ENCODE assay signal across 18 mouse cellular contexts in genomic region chrX:85199398-85199797, GRCm38 (mm10). TPM values are rescaled to one million over a fixed set of nuclear protein-coding genes. Genes with fewer than 3 reads are reported as not detected.
DNase-seq lines count a peak whose midpoint lies in the region; ATAC-seq and TF ChIP-seq lines count a peak whose summit lies in the region.
"Had no signal": no experiment of that assay in that cellular context is flagged by ENCODE, and none has a peak within 500 bp of the region (broad histone marks: within the 10 kb centered on the region; RNA-seq: fewer than 3 reads in every experiment).

No protein-coding gene starts in this region.

- no peak overlapping the region for H3K4me2 ChIP-seq in forebrain, embryonic 14.5 days (ENCODE audit: low read length)
- no peak overlapping the region for H3K4me2 ChIP-seq in forebrain, embryonic 11.5 days (ENCODE audit: low read depth, low read length, severe bottlenecking)
- H3K4me2 ChIP-seq in hindbrain, embryonic 16.5 days (ENCODE audit: low read length): no peak overlapping the region
- H3K4me2 ChIP-seq: intestine, embryonic 15.5 days; midbrain, embryonic 12.5 days had no signal

- TF ChIP-seq POLR2A in brain, embryonic 14.5 days (IDR thresholded peaks at IDR 0.05; ENCODE audit: borderline replicate concordance, extremely low read depth, insufficient read depth, insufficient read length, poor library complexity, severe bottlenecking): no peak

- ATAC-seq in forebrain, embryonic 14.5 days: peak; percentile 89
- no peak for ATAC-seq in forebrain, embryonic 11.5 days (replicated peaks; ENCODE audit: low FRiP score)
- peak; percentile 81 for ATAC-seq in hindbrain, embryonic 16.5 days
- ATAC-seq: intestine, embryonic 15.5 days had no signal

- no peaks in the 10 kb centered on the region for H3K4me1 ChIP-seq in forebrain, embryonic 14.5 days (ENCODE audit: control insufficient read depth, insufficient read depth, low read length)
- no peaks in the 10 kb centered on the region for H3K4me1 ChIP-seq in forebrain, embryonic 11.5 days (replicated peaks; ENCODE audit: control insufficient read depth, insufficient read depth, low read length)
- no peaks in the 10 kb centered on the region for H3K4me1 ChIP-seq in hindbrain, embryonic 16.5 days (ENCODE audit: control insufficient read depth, insufficient read depth, low read depth, low read length)
- H3K4me1 ChIP-seq: intestine, embryonic 15.5 days; midbrain, embryonic 12.5 days had no signal

- peak; percentile 78 for DNase-seq in forebrain, embryonic 14.5 days (ENCODE audit: low spot score)
- DNase-seq in forebrain, embryonic 11.5 days (ENCODE audit: low spot score): no peak
- DNase-seq in layer of hippocampus, adult 9-10 months (ENCODE audit: low spot score): peak; percentile 11
- no peak for DNase-seq in layer of hippocampus, postnatal 25 days (ENCODE audit: extremely low spot score in 1 of 2, low spot score in 1 of 2)
- peak; percentile 83 for DNase-seq in brain, embryonic 14.5 days (ENCODE audit: low read depth)
- DNase-seq in thymus, postnatal 25 days: no peak
- DNase-seq: adrenal gland, postnatal 10 days; heart, postnatal 10 days; kidney, postnatal 4 days had no signal

- H3K27ac ChIP-seq in forebrain, embryonic 14.5 days (ENCODE audit: low read depth, low read length): no peak overlapping the region
- H3K27ac ChIP-seq in forebrain, embryonic 11.5 days (ENCODE audit: low read depth, low read length): no peak overlapping the region
- no peak overlapping the region for H3K27ac ChIP-seq in hindbrain, embryonic 16.5 days (ENCODE audit: low read depth, low read length)
- H3K27ac ChIP-seq: intestine, embryonic 15.5 days; liver, embryonic 14.5 days; midbrain, embryonic 12.5 days had no signal

- 60% methylated on average over 3 of the region's 3 CpGs for WGBS in forebrain, embryonic 14.5 days
- 91% methylated on average over 3 of the region's 3 CpGs for WGBS in forebrain, embryonic 11.5 days
- 67% methylated on average over 3 of the region's 3 CpGs for WGBS in hindbrain, embryonic 16.5 days

- no peaks in the 10 kb centered on the region for H3K36me3 ChIP-seq in forebrain, embryonic 14.5 days (ENCODE audit: control insufficient read depth, insufficient read depth, low read length)
- H3K36me3 ChIP-seq in forebrain, embryonic 11.5 days (ENCODE audit: control insufficient read depth, insufficient read depth, low read length): no peaks in the 10 kb centered on the region
- H3K36me3 ChIP-seq in hindbrain, embryonic 16.5 days (ENCODE audit: control insufficient read depth, insufficient read depth, low read length): no peaks in the 10 kb centered on the region
- H3K36me3 ChIP-seq: G1E; intestine, embryonic 15.5 days; midbrain, embryonic 12.5 days had no signal

- TF ChIP-seq CTCF in brain, embryonic 14.5 days (IDR thresholded peaks at IDR 0.05; ENCODE audit: borderline replicate concordance, extremely low read depth, insufficient read depth, insufficient read length): no peak

- H3K9me3 ChIP-seq in forebrain, embryonic 14.5 days (replicated peaks; ENCODE audit: control insufficient read depth, low read length): no peaks in the 10 kb centered on the region
- H3K9me3 ChIP-seq in forebrain, embryonic 11.5 days (ENCODE audit: control insufficient read depth, low read length): no peaks in the 10 kb centered on the region
- H3K9me3 ChIP-seq in hindbrain, embryonic 16.5 days (ENCODE audit: control insufficient read depth, low read length): no peaks in the 10 kb centered on the region
- H3K9me3 ChIP-seq: G1E; intestine, embryonic 15.5 days; midbrain, embryonic 12.5 days had no signal

- H3K9ac ChIP-seq in forebrain, embryonic 14.5 days (ENCODE audit: low read length): no peak overlapping the region
- H3K9ac ChIP-seq in forebrain, embryonic 11.5 days (ENCODE audit: low read length): no peak overlapping the region
- no peak overlapping the region for H3K9ac ChIP-seq in hindbrain, embryonic 16.5 days (ENCODE audit: low read depth, low read length)
- H3K9ac ChIP-seq: intestine, embryonic 15.5 days; liver, embryonic 14.5 days; midbrain, embryonic 12.5 days had no signal

- no peaks in the 10 kb centered on the region for H3K27me3 ChIP-seq in forebrain, embryonic 14.5 days (replicated peaks; ENCODE audit: control insufficient read depth, insufficient read depth, low read length)
- H3K27me3 ChIP-seq in forebrain, embryonic 11.5 days (ENCODE audit: control insufficient read depth, insufficient read depth, low read length): no peaks in the 10 kb centered on the region
- H3K27me3 ChIP-seq in hindbrain, embryonic 16.5 days (replicated peaks; ENCODE audit: control insufficient read depth, insufficient read depth, low read length): no peaks in the 10 kb centered on the region
- H3K27me3 ChIP-seq: intestine, embryonic 15.5 days; midbrain, embryonic 12.5 days had no signal

- H3K4me3 ChIP-seq in forebrain, embryonic 14.5 days (ENCODE audit: low read depth, low read length): no peak overlapping the region
- no peak overlapping the region for H3K4me3 ChIP-seq in forebrain, embryonic 11.5 days (ENCODE audit: low read depth, low read length)
- no peak overlapping the region for H3K4me3 ChIP-seq in hindbrain, embryonic 16.5 days (ENCODE audit: low read length)
- H3K4me3 ChIP-seq: intestine, embryonic 15.5 days; midbrain, embryonic 12.5 days had no signal

RNA-seq across cellular contexts. Expression of gene Fthl17a, which starts 50.1 kb away (rescaled TPM):
- not detected in 2 replicates for polyA plus RNA-seq in forebrain, embryonic 14.5 days (2014; fragmentation: Nextera tagmentation; extraction: Ambion mirVana)
- not detected in 2 replicates for polyA plus RNA-seq in forebrain, embryonic 11.5 days (2014; fragmentation: Nextera tagmentation; extraction: Ambion mirVana)
- not detected for total RNA-seq in layer of hippocampus, postnatal 25 days (2021)
- polyA plus RNA-seq in brain, embryonic 14.5 days (2012; rRNA removed): 0.45 TPM in 1 of 2 replicates, not detected in the other
- polyA plus RNA-seq in hindbrain, embryonic 16.5 days (2015; fragmentation: Nextera tagmentation; extraction: Ambion mirVana): not detected in 2 replicates
- total RNA-seq: adrenal gland, postnatal 10 days; G1E; gastrocnemius, adult 8-10 months; heart, adult 8-10 months; heart, postnatal 10 days; left cerebral cortex, postnatal 14 days; neutrophil, adult 5-6 weeks had no signal
- polyA plus RNA-seq: G1E; intestine, embryonic 15.5 days; liver, embryonic 14.5 days; midbrain, embryonic 12.5 days had no signal

Comparison
In these comparisons a context has a peak if more than half of its experiments do, and no peak if none do; other contexts are left out.
1. DNase-seq: peak in forebrain, embryonic 14.5 days (single experiment), layer of hippocampus, adult 9-10 months (single experiment) and brain, embryonic 14.5 days (single experiment); none in forebrain, embryonic 11.5 days (single experiment), layer of hippocampus, postnatal 25 days (0 of 2) and thymus, postnatal 25 days (single experiment).